Mouse (Mus musculus) ES-E14 (cell line): ENCODE results near the gene Slc22a19. TPM values are rescaled to one million over a fixed set of nuclear protein-coding genes. Genes with fewer than 3 reads are reported as not detected.

Experiments used
- total RNA-seq: library from RNA; depleted of rRNA; stranded (reverse); fragments of 300-350 nt; gene quantifications from 2 replicates; pipeline ENCODE4 v1.2.3, GENCODE M21; 2012; rRNA removed

The Slc22a19 gene
- total RNA-seq, 1 experiment, result not detected

Other genes starting within 250 kb of the Slc22a19 start
- 70.5 and 78.6 TPM in 2 replicates for gene Rtn3, start 228.0 kb downstream of the Slc22a19 start, total RNA-seq
- gene Atl3, start 217.3 kb downstream of the Slc22a19 start, total RNA-seq, result 24.9 and 26.6 TPM in 2 replicates
- gene Pla2g16, start 153.9 kb downstream of the Slc22a19 start, total RNA-seq, result 8.3 and 10.3 TPM in 2 replicates
- gene Lgals12, start 104.1 kb downstream of the Slc22a19 start, total RNA-seq, result 0.45 and 0.53 TPM in 2 replicates
- gene Hrasls5, start 98.8 kb downstream of the Slc22a19 start, total RNA-seq, result not detected in 2 replicates
- gene Slc22a26, start 91.4 kb upstream of the Slc22a19 start, total RNA-seq, result not detected in 2 replicates